Mouse (Mus musculus) neural tube, embryonic 12.5 days (tissue): Measurements from ENCODE around the gene Serinc5. TPM values are rescaled to one million over a fixed set of nuclear protein-coding genes. Genes with fewer than 3 reads are reported as not detected.
"Not testable (repeated sequence)": the region's sequence is repeated elsewhere in the genome, so short reads cannot be mapped to it uniquely, and the experiment has no call there.

Source experiments
- ATAC-seq: fragments of 200-750 bp; cut with Nextera tagmentation; 2 replicates; pipeline ENCODE4 v1.8.0; 2017; ENCODE audit warnings: low read depth, mild to moderate bottlenecking, moderate TSS enrichment, moderate library complexity; ENCODE audit not compliant: low FRiP score
- H3K27ac ChIP-seq: fragments of 300-500 bp; sonication (generic); 2 replicates; pipeline ENCODE4 v1.5.1; 2016
- H3K27me3 ChIP-seq: fragments of 300-500 bp; sonication (generic); replicated peaks from 2 replicates; pipeline ENCODE4 v1.6.1; 2016; ENCODE audit warnings: mild to moderate bottlenecking
- H3K36me3 ChIP-seq: fragments of 300-500 bp; sonication (generic); 2 replicates; pipeline ENCODE4 v1.6.1; 2016; ENCODE audit warnings: mild to moderate bottlenecking
- H3K4me1 ChIP-seq: fragments of 300-500 bp; sonication (generic); 2 replicates; pipeline ENCODE4 v1.6.1; 2016
- H3K4me2 ChIP-seq: fragments of 300-500 bp; sonication (generic); replicated peaks from 2 replicates; pipeline ENCODE4 v1.6.1; 2016; ENCODE audit warnings: mild to moderate bottlenecking
- H3K4me3 ChIP-seq: fragments of 300-500 bp; sonication (generic); 2 replicates; pipeline ENCODE4 v1.5.1; 2016
- H3K9ac ChIP-seq: fragments of 300-500 bp; sonication (generic); 2 replicates; pipeline ENCODE4 v1.6.1; 2016; ENCODE audit warnings: mild to moderate bottlenecking
- H3K9me3 ChIP-seq: fragments of 300-500 bp; sonication (generic); 2 replicates; pipeline ENCODE4 v1.6.1; 2016; ENCODE audit warnings: mild to moderate bottlenecking
- WGBS: fragments of 180-500 bp; shearing (Covaris S2); methylation state at CpG from one replicate; pipeline ENCODE4 v1.1.7; 2016; 5-methylcytosine and 5-hydroxymethylcytosine counted together
- polyA plus RNA-seq: library from polyadenylated mRNA; unstranded; fragments of >200 nt; fragmentation: Nextera tagmentation; extraction: Ambion mirVana; gene quantifications from 2 replicates; pipeline ENCODE4 v1.2.1, GENCODE M21; 2016

Serinc5 gene
- polyA plus RNA-seq, 1 experiment from 2014 or later: 27.9 TPM

- Histone ChIP-seq H3K27me3 (no peaks in the 10 kb centered on the region), H3K9me3 (no peaks in the 10 kb centered on the region), H3K4me1 (peaks cover 20% of the 10 kb centered on the region), H3K4me3 (no peak overlapping the region), H3K9ac (no peak overlapping the region), H3K36me3 (no peaks in the 10 kb centered on the region), H3K27ac (no peak overlapping the region), H3K4me2 (0 out of 2 replicates have a peak overlapping the region, but pooled peaks have one; percentile 9)
- 13% methylated on average over 3 of the region's 3 CpGs for WGBS
- ATAC-seq: 0 out of 2 replicates have a peak, but pooled peaks have one; percentile 22
These were observed 17.0 kb upstream of the Serinc5 start for GRCm38 (mm10) chr13:92593731-92594396.

DNA sequence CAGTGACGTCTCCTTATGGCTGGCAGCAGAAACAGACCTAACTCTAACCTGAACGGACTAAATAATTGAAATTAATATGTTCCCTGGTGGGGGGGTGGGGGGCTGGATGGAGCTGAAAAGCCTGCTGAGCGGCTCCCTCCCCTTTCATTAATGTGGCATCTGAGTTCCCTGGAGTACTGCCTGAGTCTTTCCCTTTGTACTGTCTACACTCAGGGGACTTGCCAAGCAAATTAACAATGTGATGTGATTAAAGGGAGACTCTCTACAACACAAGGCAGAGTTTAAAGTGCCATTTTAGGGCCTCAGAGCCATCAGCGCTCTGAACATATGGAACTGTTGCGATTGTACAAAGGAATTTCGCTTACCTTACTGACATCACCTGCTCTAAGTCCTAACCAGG, 16.4 kb upstream of the Serinc5 start:
- no peaks in the 10 kb centered on the region for H3K36me3 ChIP-seq
- H3K4me1 ChIP-seq: peaks cover 20% of the 10 kb centered on the region
- WGBS: 26% methylated on average over 6 of the region's 6 CpGs
- H3K9ac ChIP-seq: no peak overlapping the region
- no peaks in the 10 kb centered on the region for H3K27me3 ChIP-seq
- peak; percentile 68 for ATAC-seq
- H3K4me2 ChIP-seq: 0 out of 2 replicates have a peak overlapping the region, but pooled peaks have one; percentile 9
- no peak overlapping the region for H3K27ac ChIP-seq
- no peaks in the 10 kb centered on the region for H3K9me3 ChIP-seq
- H3K4me3 ChIP-seq: no peak overlapping the region

GRCm38 (mm10) chr13:92594907-92595306, 16.0 kb upstream of the Serinc5 start:
- ATAC-seq: no peak
- no peak overlapping the region for H3K4me2 ChIP-seq
- H3K4me3 ChIP-seq: no peak overlapping the region
- peaks cover 20% of the 10 kb centered on the region for H3K4me1 ChIP-seq
- no peaks in the 10 kb centered on the region for H3K36me3 ChIP-seq
- H3K9ac ChIP-seq: no peak overlapping the region
- WGBS: 77% methylated on average over 3 of the region's 3 CpGs
- no peaks in the 10 kb centered on the region for H3K27me3 ChIP-seq
- no peak overlapping the region for H3K27ac ChIP-seq
- H3K9me3 ChIP-seq: no peaks in the 10 kb centered on the region

DNA sequence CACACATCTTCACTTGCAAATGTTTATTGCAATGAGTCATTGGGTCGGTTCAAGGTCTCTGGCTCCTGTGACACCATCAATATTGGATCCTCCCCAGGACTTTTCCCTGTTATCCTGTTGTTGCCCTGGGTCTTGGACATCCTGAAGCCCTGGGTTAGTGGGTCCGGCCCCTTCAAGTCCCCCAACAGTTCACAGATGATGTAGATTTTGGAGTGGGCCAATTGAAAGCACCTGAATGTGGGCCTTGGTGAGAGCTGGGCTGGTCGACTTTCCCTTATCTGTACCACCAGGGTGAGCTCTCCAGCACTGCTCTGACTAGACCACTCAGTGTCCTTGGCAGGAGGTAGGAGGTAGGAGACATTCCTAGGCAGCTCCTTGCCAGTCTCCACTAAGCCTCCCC, 15.5 kb upstream of the Serinc5 start:
- Histone ChIP-seq H3K9me3 (no peaks in the 10 kb centered on the region), H3K36me3 (no peaks in the 10 kb centered on the region), H3K4me1 (peaks cover 20% of the 10 kb centered on the region), H3K27me3 (no peaks in the 10 kb centered on the region), H3K27ac (no peak overlapping the region), H3K4me2 (no peak overlapping the region), H3K4me3 (no peak overlapping the region), H3K9ac (no peak overlapping the region)
- ATAC-seq: 0 out of 2 replicates have a peak, but pooled peaks have one; percentile 31
- 69% methylated on average over 3 of the region's 3 CpGs for WGBS

DNA sequence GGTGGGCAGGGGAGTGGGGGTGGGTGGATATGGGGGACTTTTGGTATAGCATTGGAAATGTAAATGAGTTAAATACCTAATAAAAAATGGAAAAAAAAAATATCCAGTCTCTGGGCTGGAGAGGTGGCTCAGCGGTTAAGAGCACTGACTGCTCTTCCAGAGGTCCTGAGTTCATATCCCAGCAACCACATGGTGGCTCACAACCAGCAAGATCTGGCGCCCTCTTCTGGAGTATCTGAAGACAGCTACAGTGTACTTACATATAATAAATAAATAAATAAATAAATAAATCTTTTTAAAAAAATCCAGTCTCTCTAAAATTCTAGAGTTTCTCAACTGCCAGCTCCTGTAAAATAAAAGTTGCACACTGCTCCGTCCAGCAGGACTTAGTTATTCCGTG, 5.6 kb upstream of the Serinc5 start:
- H3K27me3 ChIP-seq, H3K36me3 ChIP-seq, H3K9ac ChIP-seq, H3K4me1 ChIP-seq, H3K4me2 ChIP-seq, H3K9me3 ChIP-seq, ATAC-seq, H3K4me3 ChIP-seq, H3K27ac ChIP-seq: not testable (repeated sequence)
- WGBS: 84% methylated on average over 4 of the region's 4 CpGs

- Histone ChIP-seq H3K9ac (peak overlapping the region; percentile 78; the same call in 1 of the 2 replicates), H3K36me3 (no peaks in the 10 kb centered on the region), H3K9me3 (no peaks in the 10 kb centered on the region), H3K27ac (no peak overlapping the region), H3K27me3 (no peaks in the 10 kb centered on the region), H3K4me1 (peaks cover 18% of the 10 kb centered on the region), H3K4me3 (peak overlapping the region; percentile 74), H3K4me2 (peak overlapping the region; percentile 83)
- WGBS: 14% methylated on average over 13 of the region's 13 CpGs
- no peak for ATAC-seq
These were observed 1.2 kb upstream of the Serinc5 start for GRCm38 (mm10) chr13:92609486-92610310.

- H3K4me1 ChIP-seq: peaks cover 18% of the 10 kb centered on the region
- WGBS: under 1% methylated on average over 43 of the region's 43 CpGs
- ATAC-seq: peak; percentile 64
These were observed 428 bp downstream of the Serinc5 start for GRCm38 (mm10) chr13:92611254-92611784.

DNA sequence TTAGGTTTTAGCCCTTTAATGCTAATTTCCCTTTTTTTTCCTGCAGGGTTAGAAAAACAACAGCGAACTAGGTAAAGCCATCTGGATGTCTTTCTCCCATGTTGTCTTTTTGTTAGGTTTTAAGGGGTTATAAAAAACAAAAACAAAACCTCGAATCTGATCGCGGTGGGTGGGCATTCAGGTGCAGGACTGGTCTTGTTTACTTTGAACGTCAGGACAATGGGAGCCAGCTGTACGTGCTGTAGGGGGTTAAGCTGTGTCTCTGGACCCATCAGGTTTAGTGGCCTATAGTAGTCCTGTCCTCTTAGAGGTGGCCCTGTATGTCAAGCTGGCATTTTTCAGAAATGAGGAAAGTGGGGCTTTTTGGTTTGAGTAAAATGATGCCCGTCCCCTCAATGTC, 1.0 kb downstream of the Serinc5 start:
- 4% methylated on average over 7 of the region's 7 CpGs for WGBS
- peaks cover 18% of the 10 kb centered on the region for H3K4me1 ChIP-seq
- H3K4me2 ChIP-seq: peak overlapping the region; percentile 83
- no peak for ATAC-seq
- H3K9ac ChIP-seq: peak overlapping the region; percentile 78
- H3K4me3 ChIP-seq: peak overlapping the region; percentile 74
- no peak overlapping the region for H3K27ac ChIP-seq
- H3K36me3 ChIP-seq: no peaks in the 10 kb centered on the region
- H3K27me3 ChIP-seq: no peaks in the 10 kb centered on the region
- no peaks in the 10 kb centered on the region for H3K9me3 ChIP-seq

More at GRCm38 (mm10) chr13:92611254-92611784, 428 bp downstream of the Serinc5 start:
- Histone ChIP-seq H3K27ac (peak overlapping the region; percentile 43; the same call in 1 of the 2 replicates), H3K9ac (peak overlapping the region; percentile 78), H3K9me3 (no peaks in the 10 kb centered on the region), H3K4me2 (peak overlapping the region; percentile 83), H3K36me3 (no peaks in the 10 kb centered on the region), H3K27me3 (no peaks in the 10 kb centered on the region), H3K4me3 (peak overlapping the region; percentile 74)

- Histone ChIP-seq H3K4me3 (no peak overlapping the region), H3K27me3 (no peaks in the 10 kb centered on the region), H3K36me3 (no peaks in the 10 kb centered on the region), H3K9ac (no peak overlapping the region), H3K9me3 (no peaks in the 10 kb centered on the region), H3K4me1 (peaks cover 18% of the 10 kb centered on the region), H3K4me2 (peak overlapping the region; percentile 83), H3K27ac (no peak overlapping the region)
- ATAC-seq: no peak
- 82% methylated on average over 5 of the region's 5 CpGs for WGBS
These were observed 2.2 kb downstream of the Serinc5 start for GRCm38 (mm10) chr13:92613094-92613493.

- 92% methylated on average over 5 of the region's 5 CpGs for WGBS
- no peaks in the 10 kb centered on the region for H3K27me3 ChIP-seq
- H3K27ac ChIP-seq: no peak overlapping the region
- H3K9me3 ChIP-seq: no peaks in the 10 kb centered on the region
- peaks cover 18% of the 10 kb centered on the region for H3K4me1 ChIP-seq
- no peak for ATAC-seq
- no peak overlapping the region for H3K4me3 ChIP-seq
- H3K36me3 ChIP-seq: no peaks in the 10 kb centered on the region
- H3K9ac ChIP-seq: no peak overlapping the region
- H3K4me2 ChIP-seq: no peak overlapping the region
These were observed 4.3 kb downstream of the Serinc5 start for GRCm38 (mm10) chr13:92615201-92615600.

DNA sequence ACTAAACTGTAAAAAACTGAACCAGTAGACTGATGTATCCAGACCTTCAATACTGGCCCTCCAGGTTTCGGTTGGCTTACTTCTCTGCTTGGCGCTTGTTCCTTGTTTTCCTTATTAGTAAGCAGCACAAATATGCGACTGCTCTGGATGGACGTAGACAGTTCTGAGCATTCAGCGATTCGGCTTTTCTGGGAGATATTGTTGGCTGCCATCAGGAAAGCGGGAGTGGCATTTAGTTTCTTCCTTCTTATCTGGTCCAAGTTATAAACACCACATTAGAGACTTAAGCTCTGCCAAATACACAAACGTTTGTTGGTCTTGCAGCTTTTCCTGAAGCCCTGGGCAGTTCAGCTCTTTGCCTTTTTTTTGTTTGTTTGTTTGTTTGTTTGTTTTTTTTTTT, 5.6 kb downstream of the Serinc5 start:
- no peak overlapping the region for H3K27ac ChIP-seq
- no peaks in the 10 kb centered on the region for H3K36me3 ChIP-seq
- no peak overlapping the region for H3K4me2 ChIP-seq
- ATAC-seq: no peak
- no peaks in the 10 kb centered on the region for H3K9me3 ChIP-seq
- H3K27me3 ChIP-seq: no peaks in the 10 kb centered on the region
- H3K9ac ChIP-seq: no peak overlapping the region
- H3K4me3 ChIP-seq: no peak overlapping the region
- H3K4me1 ChIP-seq: peaks cover 18% of the 10 kb centered on the region
- 97% methylated on average over 8 of the region's 8 CpGs for WGBS

DNA sequence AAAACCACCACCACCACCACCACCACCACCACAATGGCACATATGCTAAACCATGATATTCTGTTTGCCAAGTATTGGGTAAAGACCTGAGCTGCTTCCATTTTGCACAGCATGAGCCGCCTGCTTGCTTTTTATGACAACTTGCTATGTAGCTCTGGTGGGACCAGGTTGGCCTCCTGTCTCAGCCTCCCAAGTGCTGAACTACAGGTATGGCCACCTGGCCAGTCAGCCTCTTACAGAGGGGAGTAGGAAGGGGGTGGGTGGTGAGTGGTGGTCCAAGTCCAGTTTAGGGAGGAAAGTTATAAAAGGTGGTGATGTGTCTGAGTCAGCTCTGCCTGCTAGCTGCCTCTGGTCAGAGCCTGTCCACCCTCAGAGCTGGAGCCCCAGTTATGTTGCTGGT, 15.3 kb downstream of the Serinc5 start:
- Histone ChIP-seq H3K9ac (no peak overlapping the region), H3K36me3 (peaks cover 31% of the 10 kb centered on the region), H3K27ac (no peak overlapping the region), H3K4me2 (no peak overlapping the region), H3K4me1 (no peaks in the 10 kb centered on the region), H3K27me3 (no peaks in the 10 kb centered on the region), H3K9me3 (peaks cover 10% of the 10 kb centered on the region; the same call in 1 of the 2 replicates), H3K4me3 (no peak overlapping the region)
- ATAC-seq: no peak
- 97% methylated on average over 1 of the region's 1 CpGs for WGBS
